Mouse (Mus musculus) E14TG2a.4 (cell line): ENCODE data around the gene Crkl.

Experiments
- CTCF ChIP-seq: conservative IDR thresholded peaks from 2 replicates; pipeline ENCODE4 v1.5.1; 2014; ENCODE audit warnings: low read length
- NANOG ChIP-seq: IDR thresholded peaks from 2 replicates; pipeline ENCODE4 v1.6.1; 2014; ENCODE audit warnings: borderline replicate concordance, low read length, mixed read lengths

DNA sequence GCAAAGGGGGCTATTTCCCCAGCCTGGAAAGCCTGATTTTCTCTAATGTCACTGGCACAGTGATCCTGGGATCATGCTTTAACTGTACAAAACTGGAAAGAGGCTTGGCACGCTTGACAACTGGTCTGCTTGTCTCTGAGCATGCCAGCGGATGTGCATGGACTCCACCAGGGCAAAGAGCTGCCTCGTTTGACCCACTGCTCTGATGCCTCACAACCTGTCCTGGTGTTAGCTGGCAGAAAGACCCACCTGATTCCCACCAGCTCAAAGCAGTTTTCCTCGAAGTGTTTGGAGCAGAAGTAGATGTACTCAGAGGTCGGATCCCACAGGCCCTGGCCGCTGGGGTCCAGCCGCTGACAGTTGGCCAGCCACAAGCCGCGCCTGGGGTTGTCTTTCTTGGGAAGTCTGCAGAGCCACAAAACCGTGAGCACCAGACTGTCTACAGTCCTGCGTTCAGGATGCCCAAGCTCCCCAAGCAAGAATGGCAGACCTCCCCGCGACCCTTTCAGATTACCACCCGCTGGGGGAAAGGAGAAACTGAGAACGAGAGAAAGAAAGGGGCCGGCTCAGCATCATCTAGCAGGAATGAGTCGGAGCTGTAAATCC, 78.3 kb downstream of the Crkl start:
- TF ChIP-seq CTCF (no peak), NANOG (no peak)
